ENCODE assay signal across 11 mouse cellular contexts in the genomic region with DNA sequence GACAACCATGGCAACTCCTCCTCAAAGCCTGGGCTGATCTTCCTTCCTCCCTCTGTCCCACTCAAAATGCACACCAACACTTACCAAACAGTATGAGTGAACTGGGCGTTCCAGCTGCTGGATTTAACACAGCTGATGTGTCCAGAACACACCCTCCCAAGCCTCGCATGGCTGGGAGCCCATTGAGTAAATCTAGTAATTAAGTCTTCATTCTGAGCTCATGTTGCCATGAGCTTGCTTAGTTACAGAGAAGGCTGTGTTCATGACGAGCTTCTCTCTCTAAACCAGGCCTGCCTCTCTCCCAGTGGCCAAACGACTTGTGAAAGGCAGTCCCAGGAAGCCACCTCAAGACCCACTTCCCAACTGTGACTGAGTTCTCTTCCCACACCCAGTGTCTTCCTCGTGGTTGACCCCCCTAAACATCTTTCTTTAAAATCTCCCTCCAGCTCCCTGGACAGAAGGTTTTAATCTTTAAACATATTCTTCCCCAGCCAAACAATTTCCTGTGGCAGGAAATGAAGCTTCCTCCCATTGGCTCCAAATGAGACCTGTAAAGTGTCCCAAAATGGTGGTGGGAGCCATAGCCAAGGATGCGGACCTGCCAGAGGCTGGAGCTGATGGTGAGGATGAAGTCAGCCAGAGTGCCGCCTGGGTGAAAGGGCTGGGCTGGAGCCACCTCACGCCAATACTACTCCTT.
DNase-seq lines count a peak whose midpoint lies in the region; ATAC-seq and TF ChIP-seq lines count a peak whose summit lies in the region.
"Had no signal": no experiment of that assay in that cellular context is flagged by ENCODE, and none has a peak within 500 bp of the region (broad histone marks: within the 10 kb centered on the region; RNA-seq: fewer than 3 reads in every experiment).

No protein-coding gene starts in this region.

- no peaks in the 10 kb centered on the region for H3K27me3 ChIP-seq in kidney, postnatal 0 days (ENCODE audit: insufficient read depth, low read length)
- no peaks in the 10 kb centered on the region for H3K27me3 ChIP-seq in heart, embryonic 15.5 days
- H3K27me3 ChIP-seq in hindbrain, embryonic 10.5 days (ENCODE audit: insufficient read depth, poor library complexity, severe bottlenecking) = no peaks in the 10 kb centered on the region

- no peaks in the 10 kb centered on the region; the same call in 1 of the 2 replicates for H3K36me3 ChIP-seq in kidney, postnatal 0 days (ENCODE audit: insufficient read depth, low read length)
- H3K36me3 ChIP-seq in heart, embryonic 15.5 days = no peaks in the 10 kb centered on the region
- peaks cover 25% of the 10 kb centered on the region for H3K36me3 ChIP-seq in hindbrain, embryonic 10.5 days

- ATAC-seq in kidney, postnatal 0 days (replicated peaks; ENCODE audit: low FRiP score, low read depth) = no peak
- no peak for ATAC-seq in heart, embryonic 15.5 days (replicated peaks; ENCODE audit: insufficient number of reproducible peaks, insufficient read depth, low FRiP score, low read depth)
- ATAC-seq: liver, postnatal 0 days had no signal

- peak overlapping the region; percentile 60 for H3K27ac ChIP-seq in kidney, postnatal 0 days
- 0 out of 2 replicates have a peak overlapping the region, but pooled peaks have one; percentile 32 for H3K27ac ChIP-seq in embryonic fibroblast, embryonic 13.5 days (ENCODE audit: insufficient read depth, low read length)
- peak overlapping the region; percentile 55 for H3K27ac ChIP-seq in heart, embryonic 15.5 days
- H3K27ac ChIP-seq in hindbrain, embryonic 10.5 days = no peak overlapping the region

- H3K4me2 ChIP-seq in kidney, postnatal 0 days (ENCODE audit: low read length) = no peak overlapping the region
- no peak overlapping the region for H3K4me2 ChIP-seq in heart, embryonic 15.5 days

- TF ChIP-seq CTCF in kidney, postnatal 0 days (IDR thresholded peaks at IDR 0.05; ENCODE audit: low read depth) = no peak
- no peak for TF ChIP-seq CTCF in embryonic fibroblast, embryonic 13.5 days (IDR thresholded peaks at IDR 0.05; ENCODE audit: borderline replicate concordance, insufficient read depth, low read length)

- H3K4me3 ChIP-seq in kidney, postnatal 0 days (replicated peaks; ENCODE audit: low read depth, low read length) = no peak overlapping the region
- no peak overlapping the region for H3K4me3 ChIP-seq in embryonic fibroblast, embryonic 13.5 days (ENCODE audit: insufficient read depth, low read length)
- no peak overlapping the region for H3K4me3 ChIP-seq in heart, embryonic 15.5 days
- H3K4me3 ChIP-seq in hindbrain, embryonic 10.5 days = no peak overlapping the region

- WGBS in kidney, postnatal 0 days = 48% methylated on average over 8 of the region's 8 CpGs
- 59% methylated on average over 8 of the region's 8 CpGs for WGBS in heart, embryonic 15.5 days
- WGBS in hindbrain, embryonic 10.5 days = 78% methylated on average over 8 of the region's 8 CpGs

- no peaks in the 10 kb centered on the region for H3K9me3 ChIP-seq in kidney, postnatal 0 days (replicated peaks; ENCODE audit: low read length)
- H3K9me3 ChIP-seq in heart, embryonic 15.5 days (replicated peaks) = no peaks in the 10 kb centered on the region
- H3K9me3 ChIP-seq in hindbrain, embryonic 10.5 days = no peaks in the 10 kb centered on the region

- peaks cover 38% of the 10 kb centered on the region for H3K4me1 ChIP-seq in kidney, postnatal 0 days (replicated peaks; ENCODE audit: insufficient read depth, low read length)
- H3K4me1 ChIP-seq in embryonic fibroblast, embryonic 13.5 days (ENCODE audit: control insufficient read depth, insufficient read depth, low read length) = peaks cover 17% of the 10 kb centered on the region
- H3K4me1 ChIP-seq in heart, embryonic 15.5 days (replicated peaks) = peaks cover 48% of the 10 kb centered on the region
- peaks cover 45% of the 10 kb centered on the region for H3K4me1 ChIP-seq in hindbrain, embryonic 10.5 days (replicated peaks)

- H3K9ac ChIP-seq in kidney, postnatal 0 days (ENCODE audit: low read depth, low read length) = no peak overlapping the region
- no peak overlapping the region for H3K9ac ChIP-seq in heart, embryonic 15.5 days
- H3K9ac ChIP-seq: liver, postnatal 0 days had no signal

- no peak for TF ChIP-seq POLR2A in embryonic fibroblast, embryonic 13.5 days (IDR thresholded peaks at IDR 0.05; ENCODE audit: low read depth, low read length)

- peak; percentile 84 for DNase-seq in kidney, postnatal 0 days (ENCODE audit: low spot score)
- no peak for DNase-seq in kidney, adult 8-10 months
- peak; percentile 48 for DNase-seq in lung, postnatal 36 days
- no peak for DNase-seq in right cerebral cortex, postnatal 4 days
- no peak for DNase-seq in hindbrain, embryonic 10.5 days (ENCODE audit: low spot score)
- DNase-seq in Muller cell, postnatal 12 days (ENCODE audit: inconsistent ontology term) = no peak
- DNase-seq: adrenal gland, postnatal 25 days; liver, postnatal 0 days; right cerebral cortex, postnatal 25 days had no signal

Comparison
In these comparisons a context has a peak if more than half of its experiments do, and no peak if none do; other contexts are left out.
1. DNase-seq: peak in kidney, postnatal 0 days (single experiment) and lung, postnatal 36 days (single experiment); none in kidney, adult 8-10 months (0 of 2), right cerebral cortex, postnatal 4 days (single experiment), hindbrain, embryonic 10.5 days (single experiment) and Muller cell, postnatal 12 days (single experiment).